Mouse (Mus musculus) thymus, adult 2 months (tissue): ENCODE measurements at regions not wholly inside any gene's neighbourhood (a gene's known extent, or its start where the extent isn't known, plus 50 kb on each side); places are given as distances from the start of the nearest gene placed in this dataset.

Experiments
- CTCF ChIP-seq: fragments of 200-500 bp; IDR thresholded peaks from 2 replicates; pipeline ENCODE4 v1.5.1; 2012; ENCODE audit warnings: mild to moderate bottlenecking, control low read depth, low read length, moderate library complexity, borderline replicate concordance; ENCODE audit not compliant: control insufficient read depth, poor library complexity, insufficient read depth; ENCODE audit errors: extremely low read depth
- POLR2A ChIP-seq: fragments of 200-500 bp; IDR thresholded peaks from 2 replicates; pipeline ENCODE4 v1.6.1; 2012; ENCODE audit warnings: mild to moderate bottlenecking, low read length, control low read depth, moderate library complexity; ENCODE audit not compliant: control insufficient read depth, poor library complexity, insufficient read depth; ENCODE audit errors: extremely low read depth

- TF ChIP-seq POLR2A (no peak), CTCF (no peak)
Observed at GRCm38 (mm10) chr12:25668336-25668735, 571.4 kb upstream of the Id2 start.
